Mouse (Mus musculus) E14TG2a.4 (cell line): ENCODE data around the gene Rrbp1.

Source experiments
- H3K27me3 ChIP-seq: 2 replicates; pipeline ENCODE4 v1.6.1; 2014; ENCODE audit warnings: low read length, control low read depth; ENCODE audit not compliant: insufficient read depth
- H3K36me3 ChIP-seq: 2 replicates; pipeline ENCODE4 v1.6.1; 2014; ENCODE audit warnings: low read length, control low read depth; ENCODE audit not compliant: insufficient read depth
- H3K4me1 ChIP-seq: replicated peaks from 2 replicates; pipeline ENCODE4 v1.6.1; 2014; ENCODE audit warnings: low read depth, low read length, control low read depth
- H3K4me3 ChIP-seq: replicated peaks from 2 replicates; pipeline ENCODE4 v1.5.1; 2014; ENCODE audit warnings: mild to moderate bottlenecking, low read length
- H3K9me3 ChIP-seq: 2 replicates; pipeline ENCODE4 v1.6.1; 2014; ENCODE audit warnings: low read length, control low read depth
- CTCF ChIP-seq: conservative IDR thresholded peaks from 2 replicates; pipeline ENCODE4 v1.5.1; 2014; ENCODE audit warnings: low read length
- NANOG ChIP-seq: IDR thresholded peaks from 2 replicates; pipeline ENCODE4 v1.6.1; 2014; ENCODE audit warnings: borderline replicate concordance, low read length, mixed read lengths
- POU5F1 ChIP-seq: IDR thresholded peaks from 2 replicates; pipeline ENCODE4 v1.6.1; 2014; ENCODE audit warnings: low read length, borderline replicate concordance

Gene Rrbp1

DNA sequence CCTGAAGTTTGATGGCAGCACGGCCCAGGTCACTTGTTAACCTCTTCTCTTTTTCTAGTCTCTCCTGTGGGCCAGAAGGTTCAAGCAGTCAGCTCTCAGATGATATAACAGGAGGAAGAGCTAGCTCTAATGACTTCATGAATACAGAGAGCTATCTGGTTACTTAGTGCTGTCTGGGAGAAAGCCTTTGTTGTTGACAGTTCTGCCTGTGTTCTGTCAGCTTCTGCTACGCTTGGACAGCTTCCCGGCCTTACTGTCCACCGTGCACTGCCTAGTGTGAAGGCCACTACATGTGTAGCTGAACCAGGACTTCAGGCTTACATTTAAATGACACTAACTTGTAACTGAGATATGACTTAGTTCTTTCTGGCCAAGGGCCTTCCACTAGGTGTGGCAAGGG, 62.6 kb downstream of the Rrbp1 start:
- H3K36me3 ChIP-seq, result peaks cover 98% of the 10 kb centered on the region

DNA sequence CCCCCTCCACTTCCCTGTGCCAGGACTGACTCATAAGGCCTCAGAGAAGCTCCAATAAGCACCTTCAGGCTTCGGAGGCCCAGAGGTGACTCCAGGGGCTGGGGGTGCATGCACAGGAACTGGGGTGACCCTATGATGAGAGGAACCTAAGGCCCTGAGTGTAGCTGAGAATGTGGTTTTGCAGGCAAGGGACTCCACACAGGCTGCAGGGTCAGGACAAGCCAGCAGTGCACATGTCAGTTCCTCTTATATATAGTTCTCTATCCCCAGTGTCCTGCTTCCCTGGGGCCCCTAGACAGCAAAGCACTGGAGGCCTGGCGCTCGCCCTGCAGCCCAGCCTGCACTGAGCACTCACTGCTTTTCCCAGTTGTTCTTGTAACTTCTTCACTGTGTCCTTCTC, 63.1 kb downstream of the Rrbp1 start:
- Histone ChIP-seq H3K4me1 (peaks cover 24% of the 10 kb centered on the region), H3K4me3 (no peak overlapping the region), H3K36me3 (peaks cover 98% of the 10 kb centered on the region), H3K9me3 (no peaks in the 10 kb centered on the region), H3K27me3 (no peaks in the 10 kb centered on the region)
- TF ChIP-seq NANOG, result no peak
- no peak for TF ChIP-seq POU5F1
- no peak for TF ChIP-seq CTCF

More for the DNA sequence above, 62.6 kb downstream of the Rrbp1 start:
- Histone ChIP-seq H3K4me1 (peaks cover 24% of the 10 kb centered on the region), H3K27me3 (no peaks in the 10 kb centered on the region), H3K9me3 (no peaks in the 10 kb centered on the region), H3K4me3 (no peak overlapping the region)
- no peak for TF ChIP-seq CTCF
- no peak for TF ChIP-seq NANOG
- no peak for TF ChIP-seq POU5F1

- Histone ChIP-seq H3K4me3 (no peak overlapping the region), H3K36me3 (peaks cover 95% of the 10 kb centered on the region), H3K9me3 (no peaks in the 10 kb centered on the region), H3K4me1 (peaks cover 24% of the 10 kb centered on the region), H3K27me3 (no peaks in the 10 kb centered on the region)
- TF ChIP-seq NANOG (no peak), CTCF (no peak), POU5F1 (no peak)
Measured at GRCm38 (mm10) chr2:143946399-143946798, 64.7 kb downstream of the Rrbp1 start.

- Histone ChIP-seq H3K9me3 (no peaks in the 10 kb centered on the region), H3K27me3 (no peaks in the 10 kb centered on the region), H3K4me1 (peaks cover 29% of the 10 kb centered on the region), H3K36me3 (peaks cover 95% of the 10 kb centered on the region), H3K4me3 (no peak overlapping the region)
- peak; percentile 47 for TF ChIP-seq CTCF
- TF ChIP-seq POU5F1, result no peak
Measured at GRCm38 (mm10) chr2:143945466-143946075, 65.5 kb downstream of the Rrbp1 start.

DNA sequence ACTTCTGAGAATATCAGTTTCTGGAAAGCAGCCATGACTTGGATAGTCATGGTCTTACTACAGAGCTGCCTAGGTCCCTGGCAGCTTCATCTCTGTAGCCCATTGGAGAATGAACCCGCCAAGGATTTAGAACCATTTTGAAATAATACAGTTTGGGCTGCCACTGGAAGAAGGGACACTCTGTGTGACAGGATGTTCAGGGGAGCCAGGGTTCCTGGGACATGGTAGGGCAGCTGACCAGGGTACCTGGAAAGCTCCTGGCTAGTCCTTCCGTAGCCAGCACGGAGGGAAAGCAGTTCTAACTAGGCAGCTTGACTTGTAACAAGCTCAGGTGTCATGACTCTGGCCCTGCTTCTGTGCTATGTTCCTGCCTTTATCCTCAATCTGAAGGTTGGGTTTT, 66.3 kb downstream of the Rrbp1 start:
- Histone ChIP-seq H3K36me3 (peaks cover 96% of the 10 kb centered on the region), H3K27me3 (no peaks in the 10 kb centered on the region), H3K4me3 (no peak overlapping the region), H3K4me1 (peaks cover 37% of the 10 kb centered on the region), H3K9me3 (no peaks in the 10 kb centered on the region)
- TF ChIP-seq POU5F1, result no peak
- TF ChIP-seq NANOG, result no peak
- no peak for TF ChIP-seq CTCF

- TF ChIP-seq NANOG, result no peak
- TF ChIP-seq POU5F1, result no peak
- no peak for TF ChIP-seq CTCF
- H3K4me3 ChIP-seq, result no peak overlapping the region
- H3K4me1 ChIP-seq, result peaks cover 39% of the 10 kb centered on the region
- no peaks in the 10 kb centered on the region for H3K9me3 ChIP-seq
- H3K36me3 ChIP-seq, result peaks cover 74% of the 10 kb centered on the region
- no peaks in the 10 kb centered on the region for H3K27me3 ChIP-seq
Measured at GRCm38 (mm10) chr2:143940406-143940805, 70.7 kb downstream of the Rrbp1 start.

DNA sequence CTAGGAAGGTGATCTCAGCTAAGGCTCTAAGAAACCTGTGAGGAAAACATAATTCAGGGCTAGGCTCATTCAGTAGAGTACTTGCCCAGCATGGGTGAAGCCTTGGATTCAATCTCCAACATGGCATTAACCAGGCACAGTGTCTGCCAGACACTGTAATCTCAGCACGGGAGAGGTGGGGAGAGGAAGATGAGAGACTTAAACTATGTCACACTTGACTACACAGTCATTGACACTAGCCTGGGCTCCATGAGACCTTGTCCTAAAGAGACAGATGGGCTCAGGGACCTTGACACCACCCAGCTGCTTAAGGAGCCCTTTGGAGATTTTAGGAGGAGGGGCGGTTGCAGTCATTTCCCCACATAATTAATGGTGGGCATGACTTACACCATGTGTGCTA, 73.2 kb downstream of the Rrbp1 start:
- H3K9me3 ChIP-seq, result no peaks in the 10 kb centered on the region
- peaks cover 53% of the 10 kb centered on the region for H3K4me1 ChIP-seq
- no peaks in the 10 kb centered on the region for H3K27me3 ChIP-seq
- TF ChIP-seq POU5F1 (no peak), NANOG (no peak), CTCF (no peak)
- no peak overlapping the region for H3K4me3 ChIP-seq
- H3K36me3 ChIP-seq, result peaks cover 60% of the 10 kb centered on the region

DNA sequence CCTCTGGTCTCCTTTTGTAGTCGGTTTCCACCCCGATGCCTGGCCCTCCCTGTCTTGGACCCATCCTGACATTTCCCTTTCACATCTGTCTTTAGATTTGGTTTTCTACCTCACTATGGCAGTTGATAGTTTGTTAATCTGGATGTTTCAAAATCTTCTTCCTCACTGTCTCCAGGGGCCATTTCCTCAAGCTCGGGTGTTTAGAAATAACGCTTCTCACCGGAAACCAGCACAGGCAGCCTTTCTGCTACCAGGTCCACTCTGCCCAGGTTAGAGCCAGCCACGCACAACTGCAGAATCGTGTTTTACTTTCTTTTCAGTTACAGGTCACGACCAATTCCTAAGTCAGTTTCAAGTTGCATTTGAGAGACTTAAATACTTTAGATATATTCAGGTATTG, 76.6 kb downstream of the Rrbp1 start:
- Histone ChIP-seq H3K9me3 (no peaks in the 10 kb centered on the region), H3K4me3 (no peak overlapping the region), H3K27me3 (no peaks in the 10 kb centered on the region), H3K36me3 (peaks cover 37% of the 10 kb centered on the region), H3K4me1 (peaks cover 69% of the 10 kb centered on the region)
- TF ChIP-seq CTCF (no peak), NANOG (no peak), POU5F1 (no peak)

DNA sequence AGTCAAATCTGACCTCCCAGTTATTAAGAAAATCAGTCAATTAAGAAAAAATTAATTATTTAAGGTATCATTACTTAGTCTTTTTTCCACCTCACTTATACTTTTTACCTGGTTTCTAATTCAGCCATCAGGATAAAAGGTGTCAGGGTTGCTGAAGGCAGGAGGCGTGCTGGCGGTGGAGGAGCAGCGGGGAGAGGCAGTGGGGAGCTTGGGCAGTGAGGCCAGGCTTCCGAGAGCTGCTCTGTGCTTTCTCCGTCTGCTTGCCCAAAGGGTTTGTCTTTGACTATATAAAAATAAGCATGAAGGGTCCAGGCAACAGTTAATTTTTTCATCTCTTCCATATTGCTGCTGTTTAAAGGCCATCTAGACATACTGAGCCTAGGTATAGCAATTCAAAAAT, 77.5 kb downstream of the Rrbp1 start:
- Histone ChIP-seq H3K4me3 (0 out of 2 replicates have a peak overlapping the region, but pooled peaks have one; percentile 37), H3K36me3 (peaks cover 28% of the 10 kb centered on the region), H3K4me1 (peaks cover 75% of the 10 kb centered on the region), H3K9me3 (no peaks in the 10 kb centered on the region), H3K27me3 (no peaks in the 10 kb centered on the region)
- TF ChIP-seq NANOG (no peak), POU5F1 (no peak), CTCF (no peak)
